Mouse (Mus musculus): ENCODE results near the gene Poldip3.
A peak's percentile ranks its signal among the peaks of the same experiment; 100 is the strongest.

- TF ChIP-seq EP300 (optimal IDR thresholded peaks at IDR 0.05): no peak
- TF ChIP-seq CTCF (IDR thresholded peaks at IDR 0.05; ENCODE audit: low read depth): peak; percentile 12; the same call in 1 of the 2 replicates
These were observed 49.5 kb downstream of the Poldip3 start for GRCm38 (mm10) chr15:83099533-83100331.

All from stomach, postnatal 0 days (tissue).